Mouse (Mus musculus): ENCODE results near the gene Mprip.
"Not testable (repeated sequence)": the region's sequence is repeated elsewhere in the genome, so short reads cannot be mapped to it uniquely, and the experiment has no call there.

Gene Mprip

GRCm38 (mm10) chr11:59719185-59719584 lies 58.1 kb downstream of the Mprip start:
- DNase-seq, result no peak

GRCm38 (mm10) chr11:59721385-59721784 lies 60.3 kb downstream of the Mprip start:
- DNase-seq, result peak; percentile 62

DNA sequence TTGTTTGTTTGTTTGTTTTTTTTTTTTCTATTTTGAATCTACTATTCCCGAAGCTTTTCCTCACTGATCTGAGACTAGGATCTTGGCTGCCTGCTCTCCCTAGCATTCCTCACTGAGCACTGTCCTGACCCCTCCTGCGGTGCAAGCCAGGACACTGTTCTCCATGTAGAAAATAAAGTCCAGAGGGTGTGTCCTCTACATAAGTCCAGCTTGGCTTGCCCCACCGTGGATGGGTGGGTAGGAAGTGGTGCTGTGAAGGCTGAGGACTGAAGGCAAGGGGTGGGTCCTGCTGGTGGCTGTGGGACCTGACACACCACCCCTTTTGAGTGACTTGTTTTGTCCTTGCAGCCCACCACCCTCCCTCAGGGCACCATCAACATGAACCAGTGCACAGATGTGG lies 66.1 kb downstream of the Mprip start:
- no peak for DNase-seq

DNA sequence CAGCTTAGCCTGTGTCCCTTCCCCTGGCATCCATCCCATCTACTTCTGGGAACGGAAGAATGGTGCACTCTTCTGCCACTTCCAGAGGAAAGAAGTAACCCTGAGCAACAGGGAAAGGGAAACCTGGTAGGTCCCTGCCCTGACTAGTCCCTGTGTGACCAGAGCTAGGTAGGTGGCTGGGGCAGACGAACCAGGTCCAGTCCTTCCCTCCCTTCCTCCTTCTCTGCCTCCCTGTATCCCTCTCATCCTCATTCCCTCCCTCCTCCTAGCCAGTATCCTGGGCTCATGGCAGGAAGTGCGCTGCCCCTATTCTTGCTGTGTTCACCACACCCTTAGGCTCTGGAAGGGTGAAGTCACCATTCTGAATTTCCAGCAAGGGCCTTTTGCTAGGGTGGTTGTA lies 70.7 kb downstream of the Mprip start:
- DNase-seq, result no peak

- DNase-seq, result peak; percentile 90
Measured at GRCm38 (mm10) chr11:59732407-59733066, 71.4 kb downstream of the Mprip start.

- not testable (repeated sequence) for DNase-seq
Measured at GRCm38 (mm10) chr11:59733600-59733999, 72.5 kb downstream of the Mprip start.

GRCm38 (mm10) chr11:59734335-59734734 lies 73.2 kb downstream of the Mprip start:
- peak; percentile 47 for DNase-seq

GRCm38 (mm10) chr11:59735938-59736337 lies 74.8 kb downstream of the Mprip start:
- DNase-seq, result not testable (repeated sequence)

GRCm38 (mm10) chr11:59737250-59737649 lies 76.1 kb downstream of the Mprip start:
- no peak for DNase-seq

DNA sequence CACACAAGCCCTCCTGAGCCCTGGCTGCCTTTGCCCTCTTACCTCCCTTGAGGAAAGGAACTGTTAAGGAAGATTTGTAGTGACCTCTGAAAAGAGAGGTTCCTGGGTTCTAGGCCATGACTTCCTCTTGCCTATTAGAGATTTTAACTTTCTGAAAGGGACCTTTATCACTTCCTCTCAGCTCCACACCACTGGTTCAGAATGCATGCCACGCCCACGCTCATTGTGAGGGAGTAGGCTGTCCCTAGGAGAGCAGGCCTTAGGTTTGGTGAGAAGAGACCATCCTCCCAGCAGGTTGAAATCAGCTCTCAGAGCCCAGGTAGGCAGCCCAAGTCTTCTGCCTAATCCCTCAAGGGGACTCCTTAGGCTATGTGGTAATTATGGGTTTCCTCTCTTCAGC lies 78.9 kb downstream of the Mprip start:
- no peak for DNase-seq

DNA sequence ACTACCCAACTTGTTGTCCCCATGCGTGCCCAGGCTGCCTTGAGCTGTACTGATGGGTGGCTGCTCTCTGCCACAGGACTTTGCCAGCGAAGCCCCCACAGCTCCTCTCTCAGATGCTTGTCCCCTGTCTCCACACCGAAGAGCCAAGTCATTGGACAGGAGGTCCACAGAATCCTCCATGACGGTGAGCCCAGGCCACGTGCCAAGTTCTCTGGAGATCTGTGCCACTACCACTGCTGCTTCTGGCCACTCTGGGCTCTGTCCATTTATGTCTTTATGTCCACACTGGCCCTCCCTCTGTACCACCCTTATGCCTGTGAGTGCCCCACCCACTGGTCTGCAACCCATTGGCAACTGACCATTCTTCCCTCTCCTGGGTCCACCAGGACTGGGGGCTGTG lies 80.8 kb downstream of the Mprip start:
- DNase-seq, result no peak

DNA sequence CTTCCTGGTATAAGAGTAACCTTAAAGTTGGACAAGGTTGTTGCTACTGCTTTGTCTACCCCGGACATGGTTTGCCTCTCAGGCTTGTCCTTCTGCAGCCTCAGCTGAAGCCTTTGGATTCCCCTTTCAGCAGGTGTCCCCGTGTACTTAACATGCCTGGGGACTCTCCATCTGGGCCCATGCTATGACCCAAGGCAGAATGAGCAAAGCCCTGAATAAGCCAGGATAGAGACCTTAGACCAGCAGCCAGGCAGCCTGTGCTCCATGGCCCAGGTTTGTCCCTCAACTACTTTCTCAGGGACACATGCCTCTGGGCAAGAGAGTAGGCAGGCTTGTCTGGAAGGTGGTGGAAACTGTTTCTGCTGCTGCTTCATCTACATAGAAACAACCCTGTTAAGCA lies 82.2 kb downstream of the Mprip start:
- DNase-seq, result no peak

DNA sequence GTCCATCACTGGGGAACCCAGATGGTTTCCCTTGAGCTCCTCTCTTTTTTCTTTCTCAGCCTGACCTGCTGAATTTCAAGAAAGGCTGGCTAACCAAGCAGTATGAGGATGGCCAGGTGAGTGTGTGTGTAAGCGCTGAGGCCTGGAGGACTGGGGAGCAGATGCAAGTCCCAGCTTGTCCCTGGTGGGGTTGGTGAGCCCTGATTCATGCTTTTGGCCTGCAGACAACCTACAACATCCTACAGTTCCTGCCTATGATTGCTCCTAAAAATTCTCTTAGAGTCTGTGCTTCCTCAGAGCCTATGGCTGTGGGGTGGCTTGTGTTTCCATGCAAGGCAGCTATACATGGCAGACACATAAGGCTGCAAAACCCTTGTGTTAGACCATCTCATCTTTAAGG lies 82.6 kb downstream of the Mprip start:
- no peak for DNase-seq

GRCm38 (mm10) chr11:59744374-59744773 lies 83.3 kb downstream of the Mprip start:
- DNase-seq, result no peak

DNA sequence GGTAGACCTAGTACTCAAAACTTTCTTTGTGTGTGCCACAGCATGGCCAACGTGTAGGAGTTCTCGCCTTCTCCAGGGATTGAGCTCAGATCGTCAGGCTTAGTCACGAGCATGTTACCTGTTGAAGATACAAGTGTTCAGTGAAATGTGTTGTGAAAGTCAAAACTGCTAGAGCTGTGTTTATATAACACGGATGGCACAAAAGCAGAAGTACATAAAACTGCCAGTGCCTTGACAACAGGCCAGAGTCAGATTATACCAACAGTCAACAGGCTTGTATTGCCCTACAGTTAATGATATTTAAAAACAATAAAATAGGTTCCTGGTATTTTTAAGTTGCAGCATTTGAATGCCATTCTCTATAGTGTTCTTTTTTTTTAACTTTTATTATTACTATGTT lies 84.7 kb downstream of the Mprip start:
- no peak for DNase-seq

GRCm38 (mm10) chr11:59746614-59747013 lies 85.5 kb downstream of the Mprip start:
- peak; percentile 89 for DNase-seq

DNA sequence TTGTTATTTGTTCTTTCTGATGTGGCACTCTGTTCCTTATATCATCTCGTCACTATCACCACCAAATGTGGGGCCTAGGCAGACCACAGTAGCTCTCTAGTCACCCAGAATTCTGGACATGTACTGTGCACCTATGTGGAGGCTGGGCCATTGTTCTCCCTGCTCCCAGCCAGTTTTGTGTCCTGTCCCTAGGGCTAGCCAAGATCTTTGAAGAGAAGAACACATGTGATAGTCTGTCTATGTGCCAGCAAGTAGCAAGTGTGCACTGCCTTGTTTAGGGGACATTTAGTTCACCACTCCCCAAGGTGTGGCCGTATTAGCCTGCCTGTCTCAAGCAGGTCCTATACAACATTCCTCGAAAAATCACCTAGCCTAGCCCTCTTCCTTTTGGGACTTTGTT lies 87.9 kb downstream of the Mprip start:
- DNase-seq, result no peak

- no peak for DNase-seq
Measured at GRCm38 (mm10) chr11:59754504-59754903, 93.4 kb downstream of the Mprip start.

- DNase-seq, result no peak
Measured at GRCm38 (mm10) chr11:59756351-59756750, 95.2 kb downstream of the Mprip start.

- no peak for DNase-seq
Measured at GRCm38 (mm10) chr11:59758191-59758985, 97.3 kb downstream of the Mprip start.

DNA sequence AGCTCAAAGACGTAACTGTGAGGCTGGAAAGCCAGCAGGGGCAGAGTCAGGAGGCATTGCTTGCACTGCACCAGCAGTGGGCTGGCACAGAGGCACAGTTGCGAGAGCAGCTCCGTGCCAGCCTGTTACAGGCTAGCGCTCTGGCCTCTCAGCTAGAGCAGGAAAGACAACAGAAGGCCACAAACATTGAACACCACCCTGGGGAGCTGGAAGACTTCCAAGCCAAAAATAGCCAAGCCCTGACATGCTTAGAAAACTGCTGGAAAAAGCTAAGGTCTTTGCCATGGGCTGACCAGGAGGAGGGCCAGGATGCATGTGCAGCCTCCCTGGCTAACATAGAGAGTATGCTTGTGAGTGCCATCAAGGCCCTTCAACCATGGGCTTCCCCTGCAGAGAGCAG lies 98.1 kb downstream of the Mprip start:
- DNase-seq, result peak; percentile 42

GRCm38 (mm10) chr11:59759626-59760025 lies 98.5 kb downstream of the Mprip start:
- DNase-seq, result no peak

- DNase-seq, result no peak
Measured at GRCm38 (mm10) chr11:59760796-59761195, 99.7 kb downstream of the Mprip start.

GRCm38 (mm10) chr11:59769307-59769706 lies 108.2 kb downstream of the Mprip start:
- DNase-seq, result no peak

DNA sequence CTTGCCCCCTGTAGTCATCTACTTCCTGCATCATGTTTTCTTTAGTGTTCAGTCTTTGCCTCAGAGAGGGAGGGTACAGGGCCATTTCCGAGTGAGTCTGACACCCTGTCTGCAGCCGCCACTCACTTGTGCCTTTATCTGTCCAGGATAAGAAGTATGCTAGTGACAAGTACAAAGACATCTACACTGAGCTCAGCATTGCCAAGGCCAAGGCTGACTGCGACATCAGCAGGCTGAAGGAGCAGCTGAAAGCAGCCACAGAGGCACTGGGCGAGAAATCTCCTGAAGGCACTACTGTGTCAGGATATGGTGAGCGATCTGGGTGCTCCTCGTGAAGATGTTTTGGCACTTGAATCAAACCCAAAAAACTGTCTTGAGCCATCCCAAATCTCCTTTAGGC lies 108.6 kb downstream of the Mprip start:
- DNase-seq, result no peak

Data from lung, postnatal 36 days (tissue).